14 mouse cellular contexts compared by ENCODE assay signal in genomic region chr1:87891634-87892033, GRCm38 (mm10). TPM values are rescaled to one million over a fixed set of nuclear protein-coding genes. Genes with fewer than 3 reads are reported as not detected.
DNase-seq lines count a peak whose midpoint lies in the region; ATAC-seq lines count a peak whose summit lies in the region.
"Had no signal": no experiment of that assay in that cellular context is flagged by ENCODE, and none has a peak within 500 bp of the region (broad histone marks: within the 10 kb centered on the region; RNA-seq: fewer than 3 reads in every experiment).

No protein-coding gene starts in this region.

- no peak overlapping the region for H3K4me2 ChIP-seq in stomach, embryonic 15.5 days
- H3K4me2 ChIP-seq: limb, embryonic 12.5 days had no signal

- H3K4me1 ChIP-seq in stomach, embryonic 15.5 days = 0 out of 2 replicates have a peak, but pooled peaks cover 6% of the 10 kb centered on the region
- H3K4me1 ChIP-seq: embryonic facial prominence, embryonic 10.5 days; heart, embryonic 10.5 days; limb, embryonic 12.5 days had no signal

- H3K9ac ChIP-seq in stomach, embryonic 15.5 days = no peak overlapping the region
- H3K9ac ChIP-seq: limb, embryonic 12.5 days had no signal

- peak; percentile 29 for DNase-seq in adrenal gland, postnatal 14 days
- DNase-seq in adrenal gland, postnatal 4 days (ENCODE audit: low spot score in 2 of 2) = no peak
- peak; percentile 16 for DNase-seq in ovary, postnatal 36 days (ENCODE audit: low spot score)
- no peak for DNase-seq in ovary, postnatal 10 days (ENCODE audit: low spot score)
- peak; percentile 41 to 68 for DNase-seq in kidney, postnatal 36 days
- DNase-seq in Muller cell, postnatal 12 days (ENCODE audit: inconsistent ontology term) = no peak
- DNase-seq: adrenal gland, postnatal 36 days had no signal

- no peaks in the 10 kb centered on the region for H3K27me3 ChIP-seq in stomach, embryonic 15.5 days (replicated peaks)
- H3K27me3 ChIP-seq: limb, embryonic 12.5 days had no signal

- H3K27ac ChIP-seq in stomach, embryonic 15.5 days = peak overlapping the region; percentile 21; the same call in 1 of the 2 replicates
- H3K27ac ChIP-seq: embryonic facial prominence, embryonic 10.5 days; heart, embryonic 10.5 days; limb, embryonic 12.5 days had no signal

- WGBS in stomach, embryonic 15.5 days = 76% methylated on average over 4 of the region's 4 CpGs

- H3K36me3 ChIP-seq in stomach, embryonic 15.5 days = no peaks in the 10 kb centered on the region
- H3K36me3 ChIP-seq: heart, embryonic 10.5 days had no signal

- ATAC-seq in stomach, embryonic 15.5 days (ENCODE audit: insufficient read depth, low FRiP score, low read depth) = no peak
- no peak for ATAC-seq in granulocyte monocyte progenitor cell, adult 5-6 weeks (replicated peaks; ENCODE audit: poor library complexity, severe bottlenecking)
- ATAC-seq: forebrain, embryonic 14.5 days; midbrain, embryonic 16.5 days had no signal

- no peaks in the 10 kb centered on the region for H3K9me3 ChIP-seq in stomach, embryonic 15.5 days
- H3K9me3 ChIP-seq: embryonic facial prominence, embryonic 10.5 days; heart, embryonic 10.5 days; limb, embryonic 12.5 days had no signal

- H3K4me3 ChIP-seq in stomach, embryonic 15.5 days (replicated peaks) = no peak overlapping the region
- H3K4me3 ChIP-seq: embryonic facial prominence, embryonic 10.5 days; heart, embryonic 10.5 days; limb, embryonic 12.5 days had no signal

RNA-seq across cellular contexts. Expression of gene Dgkd, which starts 38.5 kb away (rescaled TPM):
- total RNA-seq in adrenal gland, postnatal 14 days (2021) = 81.6 and 129 TPM in 2 replicates
- 10 to 100 TPM; 63.1 to 64.2 TPM for total RNA-seq in adrenal gland, postnatal 4 days (2021)
- 25.5 and 26.1 TPM in 2 replicates for polyA plus RNA-seq in stomach, embryonic 15.5 days (2015; fragmentation: Nextera tagmentation; extraction: Ambion mirVana)
- 71.4 and 92.2 TPM in 2 replicates for total RNA-seq in granulocyte monocyte progenitor cell, adult 5-6 weeks (2014; fragmentation: Nextera tagmentation)
- total RNA-seq in granulocyte monocyte progenitor cell, adult 5-6 weeks (2017) = 44.7 and 53.7 TPM in 2 replicates

Comparison
In these comparisons a context has a peak if more than half of its experiments do, and no peak if none do; other contexts are left out.
1. DNase-seq: peak in adrenal gland, postnatal 14 days (single experiment), ovary, postnatal 36 days (single experiment) and kidney, postnatal 36 days (2 of 2); none in adrenal gland, postnatal 4 days (0 of 2), ovary, postnatal 10 days (single experiment) and Muller cell, postnatal 12 days (single experiment).